Mouse (Mus musculus): ENCODE data around the gene Rab40c.

Gene Rab40c

GRCm38 (mm10) chr17:25895891-25896290, 23.6 kb downstream of the Rab40c start:
- no peak for DNase-seq (ENCODE audit: low spot score)

DNA sequence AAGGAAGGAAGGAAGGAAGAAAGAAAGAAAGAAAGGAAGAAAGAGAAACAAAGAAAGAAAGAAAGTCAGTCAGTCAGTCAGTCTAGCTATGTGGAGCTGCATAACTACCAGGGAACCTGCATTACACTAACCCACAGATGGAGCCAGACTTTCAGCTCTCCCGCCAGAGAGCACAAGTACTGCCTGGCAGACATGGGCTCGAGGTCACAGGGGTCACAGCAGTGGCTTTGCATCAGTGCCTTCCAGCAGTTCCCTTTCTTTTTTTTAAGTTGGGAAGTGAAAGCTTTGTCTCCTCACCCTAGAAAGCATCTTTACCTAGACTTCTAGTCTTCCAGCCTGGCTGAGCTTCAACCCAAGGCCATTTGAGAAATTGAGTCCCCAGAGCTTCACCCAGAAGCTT, 24.1 kb downstream of the Rab40c start:
- DNase-seq (ENCODE audit: low spot score): no peak

DNA sequence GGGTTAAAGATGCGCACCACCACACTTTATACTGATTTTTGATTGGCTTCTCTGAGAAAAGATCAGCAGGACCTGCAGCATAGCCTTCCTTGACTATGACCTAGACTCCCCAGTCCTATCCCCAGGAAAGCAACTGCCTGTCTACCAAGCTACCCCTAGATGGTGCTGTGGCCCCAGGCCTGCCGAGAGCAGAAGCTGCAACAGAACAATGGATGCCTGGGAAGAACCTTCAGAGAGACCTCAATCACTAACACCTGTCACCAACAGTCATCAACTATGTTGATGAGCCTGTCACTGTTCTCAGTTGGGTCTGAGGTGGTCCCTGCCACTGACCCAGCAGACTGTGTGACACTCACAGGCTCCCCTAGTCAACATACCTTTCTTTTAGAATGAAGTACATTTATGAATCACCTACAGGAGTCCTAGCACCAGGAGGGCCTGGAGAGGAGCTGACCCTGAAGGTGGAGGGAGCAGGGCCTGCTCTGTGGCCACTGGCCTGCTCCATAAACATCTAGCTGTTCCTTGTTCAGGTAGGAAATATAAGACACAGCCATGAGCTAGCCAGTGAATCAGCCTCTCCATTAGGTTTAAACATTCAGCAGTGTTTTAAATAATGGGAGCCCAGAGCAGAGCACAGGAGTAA, 25.4 kb downstream of the Rab40c start:
- DNase-seq (ENCODE audit: low spot score): peak; percentile 77

DNA sequence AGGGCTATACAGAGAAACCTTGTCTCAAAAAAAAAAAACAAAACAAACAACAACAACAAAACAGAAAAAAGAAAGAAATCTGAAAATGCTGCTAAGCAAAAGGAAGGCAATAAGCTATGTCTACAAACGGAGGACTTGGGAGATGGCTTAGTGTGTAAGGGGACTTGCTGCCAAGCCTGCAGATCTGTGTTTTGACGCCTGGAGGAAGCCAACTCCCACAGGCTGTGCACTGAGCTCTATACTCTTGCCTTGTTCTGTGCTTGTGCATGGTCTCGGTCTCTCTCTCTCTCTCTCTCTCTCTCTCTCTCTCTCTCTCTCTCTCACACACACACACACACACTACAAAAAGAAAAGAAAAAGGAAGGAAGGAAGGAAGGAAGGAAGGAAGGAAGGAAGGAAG, 30.7 kb downstream of the Rab40c start:
- DNase-seq (ENCODE audit: low spot score): no peak

DNA sequence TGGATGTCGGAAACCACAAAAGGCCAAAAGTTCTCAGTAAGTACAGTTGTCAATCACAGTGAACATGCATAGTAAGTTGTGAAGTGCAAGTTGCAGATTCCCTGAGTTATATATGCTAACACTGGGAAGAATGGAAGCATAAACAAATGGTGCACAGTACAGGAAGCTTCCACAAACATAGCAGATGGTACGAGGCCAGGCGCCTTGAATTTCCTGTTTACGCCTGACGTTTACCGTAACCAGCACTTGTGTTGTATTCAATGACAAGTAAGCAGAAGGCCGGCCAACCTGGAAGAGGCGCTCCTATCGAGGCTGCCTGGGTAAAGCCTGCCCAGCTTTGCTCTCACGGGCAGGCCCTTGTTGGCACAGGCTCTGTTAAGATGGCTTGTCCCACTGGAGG, 32.1 kb downstream of the Rab40c start:
- no peak for DNase-seq (ENCODE audit: low spot score)

- no peak for DNase-seq (ENCODE audit: low spot score)
Measured at GRCm38 (mm10) chr17:25886806-25887205, 32.7 kb downstream of the Rab40c start.

GRCm38 (mm10) chr17:25885636-25886035, 33.9 kb downstream of the Rab40c start:
- peak; percentile 42 for DNase-seq (ENCODE audit: low spot score)

GRCm38 (mm10) chr17:25883824-25884223, 35.7 kb downstream of the Rab40c start:
- DNase-seq (ENCODE audit: low spot score): no peak

GRCm38 (mm10) chr17:25883268-25883667, 36.3 kb downstream of the Rab40c start:
- no peak for DNase-seq (ENCODE audit: low spot score)

DNA sequence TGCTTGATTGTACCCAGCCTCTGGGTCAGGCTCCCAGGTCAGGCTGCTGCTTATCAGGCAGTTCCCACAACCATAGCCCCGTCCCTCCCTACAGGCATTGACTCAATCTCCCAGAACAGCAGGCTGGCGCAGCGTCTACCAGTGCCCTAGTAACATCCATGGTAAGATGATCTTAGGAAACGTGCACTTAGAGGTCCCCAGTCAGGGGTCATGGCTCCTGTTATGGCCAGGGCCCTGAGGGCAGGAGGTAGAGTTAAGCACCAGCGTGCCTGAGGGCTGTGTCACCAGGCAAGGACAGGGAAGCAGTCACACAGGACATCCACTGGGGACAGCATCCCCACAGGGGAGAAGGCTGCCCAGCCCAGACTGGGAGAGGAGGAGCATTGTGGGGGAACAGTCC, 37.2 kb downstream of the Rab40c start:
- no peak for DNase-seq (ENCODE audit: low spot score)

- DNase-seq (ENCODE audit: low spot score): no peak
Measured at GRCm38 (mm10) chr17:25881691-25882090, 37.8 kb downstream of the Rab40c start.

GRCm38 (mm10) chr17:25880913-25881641, 38.5 kb downstream of the Rab40c start:
- DNase-seq (ENCODE audit: low spot score): no peak

GRCm38 (mm10) chr17:25880196-25880910, 39.2 kb downstream of the Rab40c start, which contains the start of gene Wfikkn1:
Gene Wfikkn1 (minus strand): TSS chr17:25880858.
- peak; percentile 32 for DNase-seq (ENCODE audit: low spot score)

GRCm38 (mm10) chr17:25879750-25880149, 39.8 kb downstream of the Rab40c start:
- no peak for DNase-seq (ENCODE audit: low spot score)

DNA sequence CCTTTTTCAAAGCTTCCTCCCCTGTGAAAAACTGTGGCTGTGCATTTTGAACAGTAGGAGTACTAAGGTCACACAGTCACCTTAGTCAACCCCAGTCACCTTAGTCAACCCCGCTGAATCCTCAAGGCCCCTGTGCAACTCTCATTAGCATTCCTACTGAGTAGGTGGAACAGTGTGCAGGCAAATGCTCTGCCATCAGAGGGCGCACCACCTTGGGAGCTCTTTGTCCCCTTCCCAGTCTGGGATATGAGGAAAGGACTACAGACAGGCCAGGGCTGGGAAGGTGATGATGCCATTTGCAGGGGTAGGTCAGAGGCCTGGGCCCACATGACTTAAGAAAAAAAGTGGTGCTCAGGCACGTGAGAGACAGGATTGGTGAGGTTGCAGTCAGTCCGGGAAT, 40.3 kb downstream of the Rab40c start:
- DNase-seq (ENCODE audit: low spot score): no peak

DNA sequence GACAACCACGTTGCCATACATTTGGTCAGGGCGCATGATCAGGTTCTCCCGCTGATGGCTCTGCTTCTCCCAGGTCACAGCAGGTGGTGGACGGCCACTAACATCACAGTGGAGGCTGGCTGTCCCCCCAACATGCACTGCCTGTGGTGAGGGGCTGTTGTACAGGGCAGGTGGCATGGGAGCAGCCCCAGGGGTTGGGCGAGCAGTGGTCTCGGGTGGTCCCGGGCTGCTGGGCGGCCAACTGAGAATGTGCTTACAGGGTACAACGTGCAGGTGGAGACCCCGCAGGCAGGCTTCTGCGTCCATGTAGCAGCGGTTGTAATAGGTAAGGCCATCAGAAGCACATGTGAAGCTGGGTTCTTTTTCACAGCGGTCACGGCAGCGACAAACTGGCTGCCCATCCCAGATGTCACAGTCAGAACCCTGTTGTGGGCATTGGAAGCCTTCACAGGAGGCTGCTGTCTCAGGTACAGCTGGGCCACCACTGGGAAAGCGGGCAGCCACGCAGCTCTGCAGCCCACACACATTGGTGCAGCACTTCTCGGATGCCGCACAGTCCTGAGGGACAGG, 40.8 kb downstream of the Rab40c start:
- no peak for DNase-seq (ENCODE audit: low spot score)

GRCm38 (mm10) chr17:25877741-25878610, 41.6 kb downstream of the Rab40c start:
- DNase-seq (ENCODE audit: low spot score): no peak

- DNase-seq (ENCODE audit: low spot score): no peak
Measured at GRCm38 (mm10) chr17:25877025-25877424, 42.5 kb downstream of the Rab40c start.

- no peak for DNase-seq (ENCODE audit: low spot score)
Measured at GRCm38 (mm10) chr17:25876347-25876915, 43.1 kb downstream of the Rab40c start.

DNA sequence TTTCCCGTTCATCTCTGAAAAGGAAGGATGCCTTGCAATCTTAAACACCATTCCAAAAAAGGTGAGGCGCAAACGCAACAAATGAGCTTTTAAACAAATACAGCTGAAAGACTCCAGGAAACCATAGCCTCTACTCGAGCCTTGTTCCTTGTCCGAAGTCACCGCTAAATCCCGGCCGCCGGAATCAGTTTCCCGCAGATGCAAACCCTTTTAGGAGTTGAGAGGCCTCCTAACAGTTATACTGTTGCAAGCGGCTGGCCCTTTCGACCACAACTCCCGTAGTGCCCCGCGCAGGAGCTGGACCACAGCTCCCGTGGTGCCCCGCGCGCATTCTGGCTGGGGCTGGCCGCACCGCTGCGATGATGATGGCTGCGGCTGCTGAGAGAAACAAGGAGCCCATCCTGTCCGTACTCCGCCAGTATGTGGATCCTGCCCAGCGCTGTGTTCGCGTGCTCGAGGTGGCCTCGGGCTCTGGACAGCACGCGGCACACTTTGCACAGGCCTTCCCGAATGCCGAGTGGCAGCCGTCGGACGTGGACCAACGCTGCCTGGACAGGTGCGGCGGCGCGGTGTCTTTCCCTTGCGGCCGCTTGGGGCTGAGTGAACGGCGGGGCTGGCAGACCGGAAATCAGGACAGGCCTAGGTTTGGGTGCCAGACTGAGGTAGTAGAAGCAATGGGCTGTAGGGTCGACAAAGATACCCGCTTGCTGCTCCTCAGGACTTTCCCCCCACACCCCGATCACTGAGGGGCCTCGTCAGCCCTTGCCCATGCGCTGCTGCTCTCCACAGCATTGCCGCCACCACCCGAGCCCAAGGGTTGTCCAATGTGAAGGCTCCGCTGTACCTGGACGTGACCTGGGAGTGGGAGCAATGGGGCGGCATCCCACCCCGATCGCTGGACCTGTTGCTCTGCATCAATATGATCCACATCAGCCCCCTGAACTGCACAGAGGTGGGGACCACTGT, 44.1 kb downstream of the Rab40c start:
- DNase-seq (ENCODE audit: low spot score): peak; percentile 85

Data from MN1 (cell line).